Mouse (Mus musculus) C2C12 (cell line): ENCODE measurements around the gene Prkce.

Source experiments
- CTCF ChIP-seq: IDR thresholded peaks from one replicate; pipeline ENCODE4 v1.5.1; 2011; ENCODE audit not compliant: control insufficient read depth, insufficient read depth, insufficient read length
- MAX ChIP-seq: IDR thresholded peaks from one replicate; pipeline ENCODE4 v1.6.1; 2011; ENCODE audit warnings: mild to moderate bottlenecking, control low read depth
- MYOD1 ChIP-seq: IDR thresholded peaks from one replicate; pipeline ENCODE4 v1.6.1; 2011; ENCODE audit warnings: low read depth; ENCODE audit not compliant: control insufficient read depth, insufficient read length

- TF ChIP-seq MYOD1 (no peak), CTCF (no peak), MAX (no peak)
These were observed 298.3 kb downstream of the Prkce start for GRCm38 (mm10) chr17:86465865-86466264.
